Mouse (Mus musculus) C2C12 (cell line): ENCODE data around the gene Gm34653. TPM values are rescaled to one million over a fixed set of nuclear protein-coding genes. Genes with fewer than 3 reads are reported as not detected.

ENCODE experiments used
- H3K27me3 ChIP-seq: one replicate; pipeline ENCODE4 v1.6.1; 2011; ENCODE audit not compliant: control insufficient read depth, insufficient read depth, insufficient read length
- H3K36me3 ChIP-seq: one replicate; pipeline ENCODE4 v1.6.1; 2011; ENCODE audit not compliant: control insufficient read depth, insufficient read depth
- H3K4me3 ChIP-seq: one replicate; pipeline ENCODE4 v1.5.1; 2011; ENCODE audit warnings: mild to moderate bottlenecking, control low read depth; ENCODE audit not compliant: poor library complexity, insufficient read depth, severe bottlenecking
- H3K79me2 ChIP-seq: one replicate; pipeline ENCODE4 v1.6.1; 2011; ENCODE audit not compliant: control insufficient read depth, insufficient read depth
- H3K79me3 ChIP-seq: one replicate; pipeline ENCODE4 v1.6.1; 2011; ENCODE audit warnings: low read depth, control low read depth
- H3ac ChIP-seq: one replicate; pipeline ENCODE3; 2011; ENCODE audit warnings: low read depth; ENCODE audit not compliant: control insufficient read depth, insufficient read length
- CEBPB ChIP-seq: IDR thresholded peaks from one replicate; pipeline ENCODE4 v1.6.1; 2011; ENCODE audit warnings: low read depth, mild to moderate bottlenecking, control low read depth, moderate library complexity
- CTCF ChIP-seq: IDR thresholded peaks from one replicate; pipeline ENCODE4 v1.5.1; 2011; ENCODE audit not compliant: control insufficient read depth, insufficient read depth, insufficient read length
- FOSL1 ChIP-seq: IDR thresholded peaks from one replicate; pipeline ENCODE4 v1.8.0; 2011; ENCODE audit warnings: mild to moderate bottlenecking, low read length; ENCODE audit not compliant: poor library complexity, insufficient read depth, severe bottlenecking
- MAX ChIP-seq: IDR thresholded peaks from one replicate; pipeline ENCODE4 v1.6.1; 2011; ENCODE audit warnings: mild to moderate bottlenecking, control low read depth
- MYOD1 ChIP-seq: IDR thresholded peaks from one replicate; pipeline ENCODE4 v1.6.1; 2011; ENCODE audit warnings: low read depth; ENCODE audit not compliant: control insufficient read depth, insufficient read length
- MYOG ChIP-seq: IDR thresholded peaks from one replicate; pipeline ENCODE4 v1.6.1; 2011; ENCODE audit not compliant: control insufficient read depth, insufficient read length; ENCODE audit errors: extremely low read depth
- USF1 ChIP-seq: IDR thresholded peaks from one replicate; pipeline ENCODE4 v1.6.1; 2011; ENCODE audit warnings: low read depth, mild to moderate bottlenecking, control low read depth, moderate library complexity
- polyA plus RNA-seq: library from polyadenylated mRNA; unstranded; fragments of >200 nt; fragmentation: generic; extraction: Trizol; gene quantifications from one replicate; pipeline ENCODE4 v1.2.1, GENCODE M21; 2012; ENCODE audit warnings: missing spikeins

The Gm34653 gene
- polyA plus RNA-seq, 1 experiment = 0.04 TPM

DNA sequence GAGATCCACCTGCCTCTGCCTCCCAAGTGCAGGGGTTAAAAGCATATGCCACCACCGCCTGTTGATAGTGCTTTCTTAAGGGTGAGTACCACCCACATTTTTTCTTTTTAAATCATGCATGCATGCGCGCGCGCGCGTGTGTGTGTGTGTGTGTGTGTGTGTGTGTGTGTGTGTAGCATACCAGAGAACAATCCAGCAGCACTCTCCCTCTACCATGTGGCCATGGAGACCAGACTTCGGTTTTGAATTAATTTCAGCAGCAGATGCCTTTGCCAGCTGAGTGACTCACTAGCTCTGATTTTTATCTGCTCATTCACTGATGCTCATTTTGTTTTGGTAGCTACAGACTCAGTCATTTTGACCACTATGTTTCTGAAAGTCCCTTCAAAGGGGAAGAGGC, 8.9 kb downstream of the Gm34653 start:
- no peak overlapping the region for H3ac ChIP-seq

DNA sequence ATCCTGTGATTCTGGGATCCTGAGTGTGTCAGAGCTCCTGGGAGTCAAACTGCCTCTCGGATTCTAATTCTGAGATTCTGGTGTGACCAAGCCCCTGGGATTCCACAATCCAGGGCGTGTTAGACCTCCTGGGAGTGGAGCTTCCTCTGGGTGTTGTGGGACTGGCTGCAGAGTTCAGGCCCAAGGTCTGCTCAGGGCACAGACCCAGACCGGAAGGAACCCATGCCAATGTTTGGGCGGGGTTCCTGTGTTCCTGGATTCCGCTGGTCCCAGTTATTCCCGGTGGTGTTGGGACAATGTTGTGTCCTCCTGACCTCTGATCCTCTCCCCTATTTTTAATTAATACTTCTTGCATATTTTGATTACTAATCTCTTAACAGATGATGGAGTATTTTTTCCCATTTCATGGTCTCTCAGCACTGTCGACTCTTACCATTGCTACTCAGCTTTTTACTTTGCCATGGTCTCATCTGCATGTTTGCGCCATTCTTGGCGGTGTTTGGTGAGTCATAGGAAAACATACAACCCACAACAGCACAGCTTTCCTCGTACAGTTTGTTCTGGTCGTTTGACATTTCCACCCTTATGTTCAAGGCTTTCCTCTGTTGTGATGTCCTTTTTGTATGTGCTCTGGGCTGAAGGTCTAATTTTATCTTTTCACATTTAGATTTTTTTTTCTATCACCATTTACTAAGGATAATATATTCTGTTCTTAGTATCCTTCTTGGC, 10.6 kb downstream of the Gm34653 start:
- Histone ChIP-seq H3K4me3 (no peak overlapping the region), H3K79me2 (no peaks in the 10 kb centered on the region), H3K27me3 (peaks cover 2% of the 10 kb centered on the region), H3ac (no peak overlapping the region), H3K79me3 (no peaks in the 10 kb centered on the region), H3K36me3 (no peaks in the 10 kb centered on the region)
- no peak for TF ChIP-seq MAX

More for the DNA sequence above, 8.9 kb downstream of the Gm34653 start:
- no peaks in the 10 kb centered on the region for H3K79me3 ChIP-seq
- H3K4me3 ChIP-seq = no peak overlapping the region
- peaks cover 3% of the 10 kb centered on the region for H3K27me3 ChIP-seq
- no peaks in the 10 kb centered on the region for H3K79me2 ChIP-seq
- H3K36me3 ChIP-seq = no peaks in the 10 kb centered on the region
- TF ChIP-seq FOSL1 (no peak), MAX (no peak), MYOD1 (no peak), MYOG (no peak), CEBPB (no peak), CTCF (no peak), USF1 (no peak)

DNA sequence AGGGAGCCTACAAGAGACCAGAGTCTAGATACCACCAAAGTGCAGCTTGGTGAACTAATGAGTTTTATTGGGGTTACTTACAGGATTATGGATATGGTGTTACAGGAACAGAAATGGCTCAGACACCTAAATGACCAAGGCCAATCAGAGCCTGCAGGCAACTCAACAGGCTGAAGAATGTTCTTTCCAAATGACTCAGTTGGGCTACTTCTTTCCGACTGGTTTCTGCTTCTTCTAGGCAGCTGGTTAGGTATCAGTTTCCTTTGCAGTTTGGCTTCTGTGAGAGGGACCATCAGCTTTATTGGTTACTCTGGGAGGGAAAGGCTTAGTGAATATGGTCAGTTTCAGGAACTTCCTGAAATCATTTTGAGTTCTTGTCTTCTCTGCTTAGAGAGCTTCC, 14.9 kb downstream of the Gm34653 start:
- H3K79me3 ChIP-seq = no peaks in the 10 kb centered on the region
- TF ChIP-seq FOSL1 (no peak), MAX (no peak), MYOG (no peak), USF1 (no peak), MYOD1 (no peak), CTCF (no peak), CEBPB (no peak)
- H3K4me3 ChIP-seq = no peak overlapping the region
- H3K79me2 ChIP-seq = no peaks in the 10 kb centered on the region
- H3ac ChIP-seq = no peak overlapping the region
- H3K36me3 ChIP-seq = peaks cover 35% of the 10 kb centered on the region
- H3K27me3 ChIP-seq = no peaks in the 10 kb centered on the region

- H3K4me3 ChIP-seq = no peak overlapping the region
- no peak overlapping the region for H3ac ChIP-seq
- TF ChIP-seq USF1 (no peak), MYOD1 (no peak), FOSL1 (no peak), CEBPB (no peak), MYOG (no peak), MAX (no peak)
- H3K27me3 ChIP-seq = no peaks in the 10 kb centered on the region
- H3K36me3 ChIP-seq = peaks cover 100% of the 10 kb centered on the region
- H3K79me3 ChIP-seq = no peaks in the 10 kb centered on the region
- H3K79me2 ChIP-seq = no peaks in the 10 kb centered on the region
These were observed 22.5 kb downstream of the Gm34653 start for GRCm38 (mm10) chr2:34855265-34855664.

GRCm38 (mm10) chr2:34857728-34858127, 24.9 kb downstream of the Gm34653 start:
- no peaks in the 10 kb centered on the region for H3K27me3 ChIP-seq
- no peaks in the 10 kb centered on the region for H3K79me2 ChIP-seq
- no peaks in the 10 kb centered on the region for H3K79me3 ChIP-seq
- H3ac ChIP-seq = no peak overlapping the region
- H3K36me3 ChIP-seq = peaks cover 91% of the 10 kb centered on the region
- no peak for TF ChIP-seq USF1
- TF ChIP-seq CEBPB = no peak
- no peak for TF ChIP-seq CTCF
- TF ChIP-seq MYOD1 = no peak
- TF ChIP-seq MAX = no peak
- TF ChIP-seq FOSL1 = no peak
- TF ChIP-seq MYOG = no peak
- no peak overlapping the region for H3K4me3 ChIP-seq

DNA sequence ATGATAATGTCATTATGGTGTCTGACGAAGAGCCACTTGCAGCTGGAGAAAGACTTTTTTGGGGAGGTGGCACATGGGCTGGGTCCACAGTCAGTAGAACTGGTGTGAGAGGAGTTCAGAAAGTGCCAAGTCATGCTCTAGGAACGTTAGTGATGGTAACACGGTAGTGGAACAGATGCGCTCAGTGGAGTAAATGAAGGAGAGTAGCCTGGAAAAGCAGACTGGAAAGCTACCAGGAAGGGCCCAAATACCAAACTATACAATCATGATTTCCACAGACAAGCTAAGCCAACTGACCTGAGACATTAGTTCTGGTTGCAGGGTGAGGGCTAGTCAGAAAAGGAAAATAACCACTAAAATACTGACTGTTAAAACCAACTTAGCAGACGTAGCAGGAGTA, 36.9 kb downstream of the Gm34653 start:
- TF ChIP-seq MYOD1 (no peak), FOSL1 (no peak), MYOG (no peak), MAX (no peak), USF1 (no peak), CEBPB (no peak), CTCF (no peak)
- H3K4me3 ChIP-seq = peak overlapping the region; percentile 100
- H3K79me2 ChIP-seq = peaks cover 70% of the 10 kb centered on the region
- peaks cover 10% of the 10 kb centered on the region for H3K27me3 ChIP-seq
- H3K79me3 ChIP-seq = peaks cover 59% of the 10 kb centered on the region
- H3ac ChIP-seq = peak overlapping the region; percentile 44
- peaks cover 30% of the 10 kb centered on the region for H3K36me3 ChIP-seq
